Mouse (Mus musculus): ENCODE data around the gene Klf12. TPM values are rescaled to one million over a fixed set of nuclear protein-coding genes. Genes with fewer than 3 reads are reported as not detected.

The Klf12 gene
- polyA plus RNA-seq, 1 experiment = 0.02 TPM

- H3K27me3 ChIP-seq (replicated peaks) = no peaks in the 10 kb centered on the region
- TF ChIP-seq GATA1 (IDR thresholded peaks at IDR 0.05; ENCODE audit: borderline replicate concordance, low read length) (no peak), FLI1 (IDR thresholded peaks at IDR 0.05; ENCODE audit: low read length) (no peak)
- H3K4me3 ChIP-seq (replicated peaks) = no peak overlapping the region
- H3K9me3 ChIP-seq = peaks cover 6% of the 10 kb centered on the region; the same call in 1 of the 2 replicates
- no peaks in the 10 kb centered on the region for H3K36me3 ChIP-seq (replicated peaks; ENCODE audit: low read length)
- H3K4me1 ChIP-seq = no peaks in the 10 kb centered on the region
Observed at GRCm38 (mm10) chr14:100213066-100213465, 71.4 kb downstream of the Klf12 start.

GRCm38 (mm10) chr14:100211826-100212117 lies 72.7 kb downstream of the Klf12 start:
- no peaks in the 10 kb centered on the region for H3K27me3 ChIP-seq (replicated peaks)
- no peaks in the 10 kb centered on the region for H3K4me1 ChIP-seq
- TF ChIP-seq GATA1 (IDR thresholded peaks at IDR 0.05; ENCODE audit: borderline replicate concordance, low read length) = no peak
- TF ChIP-seq FLI1 (IDR thresholded peaks at IDR 0.05; ENCODE audit: low read length) = no peak
- H3K4me3 ChIP-seq (replicated peaks) = no peak overlapping the region
- H3K36me3 ChIP-seq (replicated peaks; ENCODE audit: low read length) = no peaks in the 10 kb centered on the region
- H3K9me3 ChIP-seq = peaks cover 6% of the 10 kb centered on the region; the same call in 1 of the 2 replicates

GRCm38 (mm10) chr14:100211036-100211825 lies 73.2 kb downstream of the Klf12 start:
- Histone ChIP-seq H3K27me3 (replicated peaks) (no peaks in the 10 kb centered on the region), H3K36me3 (replicated peaks; ENCODE audit: low read length) (no peaks in the 10 kb centered on the region), H3K4me3 (replicated peaks) (no peak overlapping the region), H3K4me1 (no peaks in the 10 kb centered on the region), H3K9me3 (0 out of 2 replicates have a peak, but pooled peaks cover 4% of the 10 kb centered on the region)
- no peak for TF ChIP-seq GATA1 (IDR thresholded peaks at IDR 0.05; ENCODE audit: borderline replicate concordance, low read length)
- TF ChIP-seq FLI1 (IDR thresholded peaks at IDR 0.05; ENCODE audit: low read length) = no peak

GRCm38 (mm10) chr14:100209814-100210419 lies 74.6 kb downstream of the Klf12 start:
- Histone ChIP-seq H3K27me3 (replicated peaks) (no peaks in the 10 kb centered on the region), H3K9me3 (0 out of 2 replicates have a peak, but pooled peaks cover 4% of the 10 kb centered on the region), H3K4me1 (no peaks in the 10 kb centered on the region), H3K36me3 (replicated peaks; ENCODE audit: low read length) (no peaks in the 10 kb centered on the region), H3K4me3 (replicated peaks) (no peak overlapping the region)
- no peak for TF ChIP-seq FLI1 (IDR thresholded peaks at IDR 0.05; ENCODE audit: low read length)
- no peak for TF ChIP-seq GATA1 (IDR thresholded peaks at IDR 0.05; ENCODE audit: borderline replicate concordance, low read length)

GRCm38 (mm10) chr14:100207081-100207480 lies 77.4 kb downstream of the Klf12 start:
- H3K4me3 ChIP-seq (replicated peaks) = no peak overlapping the region
- TF ChIP-seq FLI1 (IDR thresholded peaks at IDR 0.05; ENCODE audit: low read length) (no peak), GATA1 (IDR thresholded peaks at IDR 0.05; ENCODE audit: borderline replicate concordance, low read length) (no peak)
- H3K36me3 ChIP-seq (replicated peaks; ENCODE audit: low read length) = no peaks in the 10 kb centered on the region
- H3K9me3 ChIP-seq = 0 out of 2 replicates have a peak, but pooled peaks cover 4% of the 10 kb centered on the region
- H3K27me3 ChIP-seq (replicated peaks) = no peaks in the 10 kb centered on the region
- H3K4me1 ChIP-seq = no peaks in the 10 kb centered on the region

- Histone ChIP-seq H3K36me3 (replicated peaks; ENCODE audit: low read length) (no peaks in the 10 kb centered on the region), H3K9me3 (peaks cover 8% of the 10 kb centered on the region; the same call in 1 of the 2 replicates), H3K27me3 (replicated peaks) (no peaks in the 10 kb centered on the region), H3K4me1 (no peaks in the 10 kb centered on the region), H3K4me3 (replicated peaks) (no peak overlapping the region)
- no peak for TF ChIP-seq GATA1 (IDR thresholded peaks at IDR 0.05; ENCODE audit: borderline replicate concordance, low read length)
Observed at GRCm38 (mm10) chr14:100206207-100206606, 78.3 kb downstream of the Klf12 start.

GRCm38 (mm10) chr14:100200058-100200688 lies 84.3 kb downstream of the Klf12 start:
- Histone ChIP-seq H3K9me3 (peaks cover 30% of the 10 kb centered on the region), H3K36me3 (replicated peaks; ENCODE audit: low read length) (no peaks in the 10 kb centered on the region), H3K4me3 (replicated peaks) (no peak overlapping the region), H3K4me1 (no peaks in the 10 kb centered on the region), H3K27me3 (replicated peaks) (no peaks in the 10 kb centered on the region)
- TF ChIP-seq GATA1 (IDR thresholded peaks at IDR 0.05; ENCODE audit: borderline replicate concordance, low read length) (no peak), FLI1 (IDR thresholded peaks at IDR 0.05; ENCODE audit: low read length) (no peak)

- Histone ChIP-seq H3K9me3 (peaks cover 30% of the 10 kb centered on the region), H3K4me1 (no peaks in the 10 kb centered on the region), H3K36me3 (replicated peaks; ENCODE audit: low read length) (no peaks in the 10 kb centered on the region), H3K27me3 (replicated peaks) (no peaks in the 10 kb centered on the region), H3K4me3 (replicated peaks) (no peak overlapping the region)
- TF ChIP-seq FLI1 (IDR thresholded peaks at IDR 0.05; ENCODE audit: low read length) (no peak), GATA1 (IDR thresholded peaks at IDR 0.05; ENCODE audit: borderline replicate concordance, low read length) (no peak)
Observed at GRCm38 (mm10) chr14:100198636-100199035, 85.8 kb downstream of the Klf12 start.

- TF ChIP-seq FLI1 (IDR thresholded peaks at IDR 0.05; ENCODE audit: low read length) = no peak
- no peak for TF ChIP-seq GATA1 (IDR thresholded peaks at IDR 0.05; ENCODE audit: borderline replicate concordance, low read length)
- no peak overlapping the region for H3K4me3 ChIP-seq (replicated peaks)
- H3K4me1 ChIP-seq = no peaks in the 10 kb centered on the region
- peaks cover 30% of the 10 kb centered on the region for H3K9me3 ChIP-seq
- no peaks in the 10 kb centered on the region for H3K27me3 ChIP-seq (replicated peaks)
- H3K36me3 ChIP-seq (replicated peaks; ENCODE audit: low read length) = no peaks in the 10 kb centered on the region
Observed at GRCm38 (mm10) chr14:100197199-100197598, 87.3 kb downstream of the Klf12 start.
